Mouse (Mus musculus) gastrocnemius, adult 2 months (tissue): ENCODE data around the gene Irf2. TPM values are rescaled to one million over a fixed set of nuclear protein-coding genes. Genes with fewer than 3 reads are reported as not detected.
A peak's percentile ranks its signal among the peaks of the same experiment; 100 is the strongest.

ENCODE experiments used
- DNase-seq: peaks from one replicate; pipeline ENCODE4 v3.0.0; 2022
- H3K27ac ChIP-seq: fragments of 200-600 bp; 2 replicates; pipeline ENCODE4 v1.8.1; 2022; ENCODE audit warnings: mild to moderate bottlenecking
- H3K4me3 ChIP-seq: fragments of 200-600 bp; 2 replicates; pipeline ENCODE4 v1.8.1; 2022; ENCODE audit warnings: mild to moderate bottlenecking, moderate library complexity
- CTCF ChIP-seq: fragments of 200-600 bp; IDR thresholded peaks from 2 replicates; pipeline ENCODE4 v1.8.1; 2022; ENCODE audit warnings: antibody characterized with exemption, mild to moderate bottlenecking, moderate library complexity
- intact Hi-C: fragments of 180-260 bp; cut with DNase I; formaldehyde crosslinking; loops from one replicate; pipeline ENCODE4 v1.15.1; 2025
- total RNA-seq, 2 experiments: library from RNA; stranded (reverse); gene quantifications; 2 replicates each; pipeline ENCODE4 v1.2.3; 2021

Gene Irf2
- total RNA-seq, 2 experiments from 2014 or later: 40.0 to 41.8 TPM

DNA sequence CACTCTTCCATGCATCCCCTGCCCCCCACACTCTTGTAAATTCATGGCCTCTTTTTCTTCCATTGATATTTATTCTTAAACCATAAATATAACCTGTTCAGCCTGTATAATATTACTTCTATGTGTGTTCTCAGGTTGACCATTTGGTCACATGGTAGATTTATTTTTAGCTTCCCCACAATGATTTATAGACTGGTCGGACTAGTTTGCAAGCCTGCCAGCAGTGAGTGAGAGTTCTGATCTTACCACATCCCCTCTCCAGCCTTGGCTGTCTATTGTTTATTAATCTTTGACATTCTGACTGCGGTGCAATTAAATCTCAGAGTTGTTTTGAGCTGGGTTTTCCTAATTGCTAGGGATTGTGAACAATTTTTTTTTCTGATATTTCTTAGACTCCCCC is 60.2 kb downstream of the Irf2 start:
- Histone ChIP-seq H3K27ac (peak overlapping the region; percentile 71), H3K4me3 (no peak overlapping the region; the same call in 1 of the 2 replicates)
- TF ChIP-seq CTCF: no peak
- intact Hi-C loops: loop anchor here (2.0 to 5.0 kb wide), 3 partner anchors 42 to 59 kb away; no protein-coding TSS in a partner anchor
- DNase-seq: peak; percentile 66

DNA sequence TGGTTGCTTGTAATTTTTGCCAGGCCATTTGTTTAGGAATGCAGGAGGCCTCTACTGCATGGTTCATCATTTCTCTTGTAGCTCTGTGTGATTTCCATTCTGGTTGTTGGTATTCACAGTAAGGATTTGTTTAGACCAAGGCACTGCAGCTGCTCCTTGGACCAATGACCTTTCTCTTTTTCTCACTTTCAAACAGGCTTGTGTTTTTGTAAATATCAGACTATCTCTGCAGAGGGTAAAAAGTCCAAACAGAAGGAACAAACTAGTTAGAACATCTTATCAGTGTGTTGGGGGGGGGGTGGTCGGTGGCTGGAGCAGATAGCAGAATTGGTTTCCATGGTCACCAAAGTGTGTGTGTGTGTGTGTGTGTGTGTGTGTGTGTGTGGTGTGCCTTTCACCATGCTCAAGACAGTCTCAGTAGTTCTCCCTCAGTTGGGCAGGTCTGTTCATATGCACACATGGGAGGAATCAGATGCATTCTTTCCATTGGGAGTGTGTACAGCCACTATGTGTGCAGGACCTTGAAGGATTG is 61.7 kb downstream of the Irf2 start:
- intact Hi-C loops: loop anchor here (5.0 kb wide), 1 partner anchor 41 kb away; no protein-coding TSS in a partner anchor
- no peak for TF ChIP-seq CTCF
- Histone ChIP-seq H3K27ac (peak overlapping the region; percentile 71; the same call in 1 of the 2 replicates), H3K4me3 (no peak overlapping the region)
- no peak for DNase-seq

DNA sequence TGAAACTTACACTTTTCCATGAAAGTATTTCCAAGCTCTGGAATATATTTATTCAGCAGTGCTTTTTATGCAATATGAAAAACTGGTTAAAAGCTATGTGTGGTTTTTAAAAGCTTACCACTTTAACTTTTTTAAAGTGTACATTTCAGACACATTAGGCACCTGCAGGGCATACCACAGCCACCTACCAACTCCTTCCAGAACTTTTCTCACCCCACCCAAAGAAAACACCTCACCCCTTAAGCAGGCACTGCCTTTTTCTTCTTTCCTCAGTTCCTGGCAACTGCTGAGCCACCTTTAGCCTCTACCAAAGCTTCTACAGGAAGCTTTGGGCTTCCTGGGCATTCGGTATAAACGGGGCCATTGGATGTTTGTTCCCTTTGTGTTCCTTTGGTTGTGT is 62.5 kb downstream of the Irf2 start:
- no peak for TF ChIP-seq CTCF
- Histone ChIP-seq H3K4me3 (no peak overlapping the region), H3K27ac (peak overlapping the region; percentile 2)
- no peak for DNase-seq
- intact Hi-C loops: loop anchor here (5.0 kb wide), 1 partner anchor 40 kb away; no protein-coding TSS in a partner anchor

DNA sequence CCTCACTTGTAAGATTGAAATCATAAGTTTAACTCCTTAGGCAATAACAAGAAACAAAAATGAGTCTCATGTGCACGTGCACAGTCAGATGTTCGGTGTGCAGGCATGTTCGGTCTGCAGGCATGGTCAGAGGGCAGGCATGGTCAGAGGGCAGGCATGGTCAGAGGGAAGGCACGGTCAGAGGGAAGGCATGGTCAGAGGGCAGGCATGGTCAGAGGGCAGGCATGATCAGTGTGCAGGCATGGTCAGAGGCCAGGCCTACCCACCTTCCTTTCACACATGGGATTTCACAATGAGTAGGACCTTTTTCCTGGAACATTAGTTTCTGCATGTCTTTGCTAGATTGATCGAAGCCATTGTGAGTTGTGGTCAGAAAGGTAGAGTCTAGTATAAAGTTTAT is 65.2 kb downstream of the Irf2 start:
- Histone ChIP-seq H3K27ac (no peak overlapping the region), H3K4me3 (no peak overlapping the region)
- no peak for DNase-seq
- intact Hi-C loops: loop anchor here (5.0 kb wide), 1 partner anchor 38 kb away; no protein-coding TSS in a partner anchor
- no peak for TF ChIP-seq CTCF

DNA sequence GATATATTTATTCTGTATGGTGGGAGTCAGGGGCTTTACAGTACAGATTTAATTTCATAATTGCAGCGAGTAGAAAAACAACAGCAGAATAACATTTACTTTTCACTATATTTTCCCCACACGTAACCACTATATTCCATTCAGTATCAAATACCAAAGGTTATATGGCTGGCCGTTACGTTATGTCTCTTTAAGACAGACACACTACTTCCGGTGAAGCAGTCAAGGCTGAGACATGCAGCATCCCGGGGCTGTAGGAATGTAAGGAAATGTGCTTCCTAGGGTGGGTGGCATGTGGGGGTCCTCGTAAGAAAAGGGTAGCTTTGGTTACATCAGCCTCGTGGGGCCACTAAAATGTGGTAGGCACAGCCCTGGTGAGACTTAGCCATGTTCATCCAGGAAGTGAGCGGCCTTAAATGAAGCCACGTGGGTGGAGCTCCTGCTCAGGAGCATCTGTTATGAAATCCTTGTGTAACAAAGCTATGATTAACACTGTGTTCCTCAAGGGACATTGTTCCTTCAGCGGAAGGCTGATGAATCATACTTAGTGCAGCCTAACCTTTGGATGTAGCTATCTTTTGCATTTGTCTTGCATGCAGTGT is 71.6 kb downstream of the Irf2 start:
- peak; percentile 56 for DNase-seq
- intact Hi-C loops: no loop called here
- TF ChIP-seq CTCF: no peak
- H3K4me3 ChIP-seq: peak overlapping the region; percentile 31
- peak overlapping the region; percentile 67 for H3K27ac ChIP-seq

DNA sequence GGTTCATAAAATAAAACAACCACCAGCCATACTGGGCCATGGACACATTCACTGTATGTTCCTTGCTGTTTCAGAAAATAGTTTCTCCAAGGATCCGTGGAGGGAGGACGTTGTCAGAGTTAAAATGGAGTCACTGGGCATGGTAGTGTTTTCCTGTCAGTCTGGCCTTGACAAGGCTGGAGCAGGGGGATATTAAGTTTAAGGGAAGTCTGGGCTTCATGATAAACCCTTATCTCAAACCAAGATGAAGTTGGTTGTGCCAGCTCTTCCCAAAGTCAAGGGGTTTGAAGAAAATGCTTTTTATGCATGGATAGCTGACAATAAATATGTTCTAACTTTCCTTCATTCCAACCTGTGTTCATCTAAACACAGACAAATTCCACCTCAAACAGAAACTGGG is 72.4 kb downstream of the Irf2 start:
- H3K27ac ChIP-seq: no peak overlapping the region; the same call in 1 of the 2 replicates
- TF ChIP-seq CTCF: no peak
- no peak for DNase-seq
- H3K4me3 ChIP-seq: no peak overlapping the region
- intact Hi-C loops: no loop called here

DNA sequence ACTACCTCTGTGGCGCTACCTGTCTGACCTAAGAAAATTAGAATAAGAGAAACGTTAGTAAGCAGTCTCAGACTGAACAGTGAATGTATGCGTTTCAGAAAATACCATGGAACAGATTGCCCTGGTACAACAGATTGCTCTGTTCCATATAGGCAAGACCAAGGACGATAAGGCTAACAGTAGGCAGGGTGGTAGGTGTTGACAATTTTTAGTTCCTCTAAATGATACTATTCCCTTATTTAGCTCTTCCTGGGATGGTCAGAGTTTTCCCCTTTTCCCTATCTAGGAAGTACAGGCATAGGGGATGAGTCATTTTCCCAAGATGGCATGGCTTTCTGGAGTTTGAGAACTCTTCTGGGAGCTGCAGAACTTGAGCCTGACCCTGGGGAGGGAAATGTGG is 73.4 kb downstream of the Irf2 start:
- Histone ChIP-seq H3K4me3 (no peak overlapping the region), H3K27ac (no peak overlapping the region)
- no peak for DNase-seq
- intact Hi-C loops: no loop called here
- TF ChIP-seq CTCF: no peak

DNA sequence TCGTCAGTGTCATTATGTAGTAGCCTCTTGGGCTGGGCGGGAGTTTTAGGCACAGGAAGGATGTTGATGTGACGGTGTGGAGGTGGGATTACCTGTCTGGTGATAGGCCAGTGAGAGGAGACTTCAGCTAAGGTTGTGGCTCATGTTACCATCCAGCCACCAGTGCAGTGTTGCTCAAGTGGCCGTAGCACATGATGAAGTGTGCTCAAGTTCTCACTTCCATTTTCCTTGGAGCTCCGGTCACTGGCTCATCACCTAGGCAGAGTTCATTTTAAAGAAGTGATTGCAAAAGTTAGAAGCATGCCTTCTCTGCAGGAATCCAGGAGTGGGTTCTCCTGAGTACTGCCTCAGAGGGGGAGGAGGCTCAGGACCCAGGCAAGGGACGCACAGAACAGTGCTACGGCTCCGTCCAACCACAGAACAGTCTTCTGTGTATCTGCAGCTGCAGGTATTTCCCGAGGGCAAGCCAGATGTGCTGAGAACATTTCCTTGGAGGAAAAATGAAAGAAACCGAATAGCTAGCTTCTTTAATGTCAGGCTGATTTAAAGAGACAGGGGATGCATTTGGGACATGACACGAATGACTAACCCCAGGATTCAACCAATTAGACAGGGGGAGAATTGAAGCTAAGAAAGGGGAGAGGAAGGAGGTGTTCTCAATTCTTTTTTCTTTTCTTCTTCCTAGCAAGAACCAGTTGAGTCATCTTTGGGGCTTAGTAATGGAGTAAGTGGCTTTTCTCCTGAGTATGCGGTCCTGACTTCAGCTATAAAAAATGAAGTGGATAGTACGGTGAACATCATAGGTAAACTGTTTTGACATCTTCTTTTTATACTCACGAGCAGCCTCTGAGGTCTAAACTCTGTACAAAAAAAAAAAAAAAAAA is 78.8 kb downstream of the Irf2 start:
- intact Hi-C loops: no loop called here
- no peak overlapping the region for H3K4me3 ChIP-seq
- no peak overlapping the region; the same call in 1 of the 2 replicates for H3K27ac ChIP-seq
- no peak for DNase-seq
- no peak for TF ChIP-seq CTCF

DNA sequence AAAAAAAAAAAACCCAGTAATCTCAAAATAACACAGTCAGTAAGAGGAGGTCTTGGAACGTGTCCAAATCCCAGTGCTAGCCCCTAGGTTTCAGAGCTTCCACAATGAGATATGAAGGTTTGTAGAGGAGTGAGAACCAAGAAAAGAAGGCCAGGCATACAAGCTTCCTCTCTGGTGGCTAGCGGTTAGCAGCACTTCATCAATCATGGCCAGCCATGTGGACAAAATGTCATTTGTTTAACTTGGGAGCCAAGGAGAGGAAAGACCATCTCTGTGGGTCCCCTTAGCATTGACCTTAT is 79.4 kb downstream of the Irf2 start:
- no peak for TF ChIP-seq CTCF
- intact Hi-C loops: no loop called here
- Histone ChIP-seq H3K4me3 (no peak overlapping the region), H3K27ac (no peak overlapping the region)
- DNase-seq: no peak

DNA sequence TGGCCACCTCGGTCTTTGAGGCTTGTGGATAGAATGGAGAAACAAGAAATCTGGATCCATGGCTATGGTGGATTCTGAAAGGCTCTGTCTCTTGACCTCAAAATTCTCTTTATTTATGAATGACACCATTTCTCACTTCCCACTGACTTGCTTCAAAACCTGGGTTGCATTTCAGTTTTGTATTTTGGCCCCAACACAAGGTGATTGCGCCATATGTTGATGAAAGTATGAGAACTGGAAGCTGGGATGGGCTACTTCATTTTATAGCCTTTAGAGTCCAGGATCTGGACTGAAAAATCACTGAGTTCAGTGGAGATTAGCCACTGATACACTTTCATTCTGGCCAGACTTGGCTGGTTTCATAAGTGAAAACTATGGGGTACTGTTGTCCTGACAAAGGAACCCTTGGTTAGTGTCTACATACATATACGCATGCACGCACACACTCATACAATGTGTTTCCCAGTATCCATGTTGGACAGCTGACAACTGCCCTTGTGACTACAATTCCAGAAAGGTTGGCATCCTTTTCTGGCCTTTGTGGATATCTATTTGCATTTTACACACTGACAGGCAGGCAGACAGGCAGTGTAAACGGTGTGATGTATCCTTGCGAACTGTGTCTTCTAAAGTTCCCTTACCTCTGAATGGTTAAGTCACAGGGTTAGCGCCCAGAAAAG is 89.3 kb downstream of the Irf2 start:
- H3K4me3 ChIP-seq: no peak overlapping the region
- H3K27ac ChIP-seq: peak overlapping the region; percentile 1; the same call in 1 of the 2 replicates
- no peak for TF ChIP-seq CTCF
- intact Hi-C loops: no loop called here
- no peak for DNase-seq

DNA sequence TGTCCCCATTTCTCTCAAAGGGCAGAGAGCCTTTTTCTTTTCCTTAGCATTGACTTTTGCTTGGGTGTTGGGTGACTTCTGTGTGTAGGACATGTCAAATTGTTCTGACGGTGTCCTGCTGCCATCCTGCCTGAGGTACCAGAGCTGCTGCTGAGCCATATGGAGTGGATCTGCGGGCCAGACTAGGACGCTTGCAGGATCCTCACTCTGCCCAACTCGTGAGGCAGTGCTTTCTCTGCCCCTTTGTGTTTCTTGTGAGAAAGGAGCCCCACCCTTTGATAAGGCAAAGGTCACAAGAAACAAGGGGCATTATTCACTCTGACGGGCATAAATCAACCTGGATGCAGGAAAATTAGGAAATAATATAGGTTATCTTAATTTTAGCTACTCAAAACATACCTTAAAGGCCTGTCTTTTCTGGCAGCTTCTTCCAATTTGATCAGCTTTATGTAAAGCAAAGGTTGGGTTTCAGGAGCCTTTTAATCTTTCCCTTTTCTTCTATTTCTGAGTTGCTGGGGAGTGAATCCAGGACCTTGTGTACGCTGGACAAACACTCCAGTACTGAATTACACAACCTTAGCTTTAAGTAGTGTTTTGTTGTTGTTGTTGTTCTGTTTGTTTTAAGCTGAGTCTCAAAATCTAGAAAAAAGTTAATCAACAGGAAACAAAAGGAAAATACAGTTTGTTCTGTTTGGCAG is 90.0 kb downstream of the Irf2 start:
- Histone ChIP-seq H3K4me3 (no peak overlapping the region), H3K27ac (peak overlapping the region; percentile 1; the same call in 1 of the 2 replicates)
- no peak for TF ChIP-seq CTCF
- no peak for DNase-seq
- intact Hi-C loops: no loop called here

DNA sequence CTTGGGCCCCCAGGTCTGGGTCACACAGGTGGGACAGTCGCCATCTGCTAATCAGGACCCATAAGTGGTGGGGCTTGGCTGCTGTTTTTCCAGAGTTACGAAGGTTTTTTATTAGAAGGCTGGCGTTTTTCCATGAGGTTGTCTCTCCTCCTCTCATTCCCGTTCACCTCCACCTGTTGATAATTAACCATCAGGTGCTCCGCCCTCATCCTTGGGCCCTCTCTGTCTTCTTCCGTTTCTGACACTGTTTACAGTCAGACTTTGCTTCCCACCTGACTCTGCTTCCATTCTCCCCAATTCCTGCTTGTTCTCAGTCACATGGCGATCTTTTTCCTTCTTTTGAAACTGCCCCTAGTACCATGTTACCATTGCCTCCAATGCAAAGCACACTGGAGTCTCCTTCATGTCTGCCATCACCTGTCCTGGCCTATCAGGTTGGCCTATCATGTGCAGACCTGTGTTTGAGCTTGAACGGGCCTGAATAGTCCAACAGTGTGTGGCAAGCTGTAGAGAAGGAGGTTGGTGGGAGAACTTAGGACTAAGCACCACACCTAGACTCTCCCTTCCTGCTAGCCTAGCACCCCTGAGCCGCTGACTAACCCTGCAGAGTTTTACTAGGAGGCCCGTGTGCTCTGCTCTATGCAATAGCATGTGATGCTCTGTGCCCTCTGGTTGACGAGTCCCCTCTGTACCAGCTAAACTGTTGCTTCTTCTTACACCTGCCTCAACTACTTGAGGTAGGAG is 90.8 kb downstream of the Irf2 start:
- H3K27ac ChIP-seq: no peak overlapping the region
- TF ChIP-seq CTCF: no peak
- H3K4me3 ChIP-seq: no peak overlapping the region
- peak; percentile 11 for DNase-seq
- intact Hi-C loops: no loop called here
